Mouse (Mus musculus) brown adipose tissue, adult 24 weeks (tissue): Measurements from ENCODE around the gene Hdac7. TPM values are rescaled to one million over a fixed set of nuclear protein-coding genes. Genes with fewer than 3 reads are reported as not detected.
A peak's percentile ranks its signal among the peaks of the same experiment; 100 is the strongest.

Source experiments
- H3K27ac ChIP-seq: fragments of 200-500 bp; replicated peaks from 2 replicates; pipeline ENCODE4 v1.5.1; 2012; ENCODE audit warnings: low read depth, mild to moderate bottlenecking, low read length
- H3K4me1 ChIP-seq: fragments of 200-500 bp; 2 replicates; pipeline ENCODE4 v1.6.1; 2012; ENCODE audit warnings: low read length, mixed read lengths; ENCODE audit not compliant: control insufficient read depth, insufficient read depth, insufficient read length
- H3K4me3 ChIP-seq: fragments of 200-500 bp; 2 replicates; pipeline ENCODE4 v1.5.1; 2012; ENCODE audit warnings: low read depth, mild to moderate bottlenecking, low read length, moderate library complexity; ENCODE audit not compliant: insufficient read depth
- polyA plus RNA-seq: library from polyadenylated mRNA; stranded (reverse); fragments of >200 nt; gene quantifications from 2 replicates; pipeline ENCODE4 v1.2.4, GENCODE M21; 2012; ENCODE audit not compliant: missing spikeins, insufficient read depth, insufficient read length

Gene Hdac7
- polyA plus RNA-seq, 1 experiment, result 10.2 TPM

DNA sequence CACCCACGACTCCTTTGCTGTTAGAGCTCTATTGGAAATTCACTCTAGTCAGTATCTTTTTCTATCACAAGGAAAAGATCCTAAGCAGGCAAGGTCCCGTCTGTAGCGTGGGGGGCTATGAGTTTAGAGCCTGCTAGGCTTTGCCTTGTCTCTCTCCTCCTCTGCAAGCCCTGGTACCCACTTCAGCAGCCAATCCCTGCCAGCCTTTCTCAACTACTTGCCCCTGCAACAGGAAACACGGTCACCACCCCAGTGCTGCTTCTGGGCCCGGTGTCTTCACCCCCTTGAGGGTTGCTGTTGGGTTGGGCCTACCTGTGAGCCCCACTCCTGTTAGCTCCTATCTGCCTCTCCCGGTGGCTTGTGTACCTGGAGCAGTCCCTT, 22.3 kb downstream of the Hdac7 start:
- H3K27ac ChIP-seq, result peak overlapping the region; percentile 75; the same call in 1 of the 2 replicates
- H3K4me1 ChIP-seq, result peaks cover 50% of the 10 kb centered on the region
- H3K4me3 ChIP-seq, result no peak overlapping the region; the same call in 1 of the 2 replicates

GRCm38 (mm10) chr15:97821321-97821982, 22.9 kb downstream of the Hdac7 start:
- Histone ChIP-seq H3K4me1 (peaks cover 47% of the 10 kb centered on the region), H3K4me3 (peak overlapping the region; percentile 37; the same call in 1 of the 2 replicates), H3K27ac (peak overlapping the region; percentile 75)

GRCm38 (mm10) chr15:97819937-97820336, 24.4 kb downstream of the Hdac7 start:
- no peak overlapping the region for H3K27ac ChIP-seq
- no peak overlapping the region for H3K4me3 ChIP-seq
- H3K4me1 ChIP-seq, result peaks cover 49% of the 10 kb centered on the region

DNA sequence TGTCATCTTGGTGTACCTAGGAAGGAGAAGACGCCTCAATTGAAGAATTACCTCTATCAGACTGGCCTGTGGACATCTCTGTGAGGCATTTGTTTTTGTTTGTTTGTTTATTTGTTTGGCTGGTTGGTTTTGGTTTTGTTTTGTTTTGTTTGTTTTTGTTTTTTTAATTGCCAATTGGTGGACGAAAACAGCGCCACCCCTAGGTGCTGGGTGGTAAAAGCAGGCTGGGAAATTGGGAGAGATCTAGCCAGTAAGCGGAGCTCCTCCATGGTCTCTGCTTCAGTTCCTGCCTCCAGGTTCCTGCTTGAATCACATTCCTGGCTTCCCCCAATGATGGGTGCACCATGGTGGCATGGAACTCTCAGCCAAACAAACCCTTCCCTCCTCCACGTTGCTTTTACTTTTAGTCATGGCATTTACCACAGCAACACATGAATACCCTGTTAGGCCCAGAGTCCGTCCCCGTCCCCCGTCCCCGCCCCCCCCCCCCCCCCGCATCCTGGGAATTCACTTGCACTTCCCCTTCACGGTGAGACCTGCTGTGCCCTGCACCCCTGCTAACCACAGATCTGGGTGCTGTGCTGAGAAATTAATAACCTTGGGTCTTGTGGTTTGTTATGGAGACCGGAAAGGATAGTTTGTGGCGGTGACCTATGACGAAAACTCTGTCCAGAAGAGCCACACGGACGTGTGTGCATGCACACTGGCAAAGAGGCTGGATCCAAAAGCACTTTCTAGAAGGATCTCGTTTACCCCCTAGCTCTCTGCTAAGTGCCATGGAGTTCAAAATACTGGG, 27.9 kb downstream of the Hdac7 start:
- Histone ChIP-seq H3K4me1 (peaks cover 47% of the 10 kb centered on the region), H3K4me3 (no peak overlapping the region), H3K27ac (no peak overlapping the region; the same call in 1 of the 2 replicates)

DNA sequence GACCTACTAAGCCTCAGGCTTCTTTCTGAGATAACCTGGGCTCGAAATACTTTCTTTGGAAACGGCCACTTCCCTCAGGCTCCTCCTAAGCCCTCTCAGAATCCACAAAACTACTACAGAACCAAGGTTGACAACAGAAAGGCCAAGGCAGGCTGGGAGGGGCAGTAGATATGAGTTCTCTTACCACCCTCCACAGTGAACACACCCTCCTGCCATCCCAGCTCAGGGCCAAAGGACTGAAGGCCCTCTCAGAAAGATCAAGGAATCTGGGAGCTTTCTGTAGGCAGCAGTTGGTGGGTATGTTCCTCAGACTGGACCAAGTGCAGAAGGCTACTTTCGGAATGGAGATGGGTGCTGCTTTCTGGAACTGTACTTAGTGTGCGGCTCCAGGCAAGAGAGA, 29.0 kb downstream of the Hdac7 start:
- Histone ChIP-seq H3K4me3 (no peak overlapping the region), H3K4me1 (peaks cover 41% of the 10 kb centered on the region), H3K27ac (no peak overlapping the region)

DNA sequence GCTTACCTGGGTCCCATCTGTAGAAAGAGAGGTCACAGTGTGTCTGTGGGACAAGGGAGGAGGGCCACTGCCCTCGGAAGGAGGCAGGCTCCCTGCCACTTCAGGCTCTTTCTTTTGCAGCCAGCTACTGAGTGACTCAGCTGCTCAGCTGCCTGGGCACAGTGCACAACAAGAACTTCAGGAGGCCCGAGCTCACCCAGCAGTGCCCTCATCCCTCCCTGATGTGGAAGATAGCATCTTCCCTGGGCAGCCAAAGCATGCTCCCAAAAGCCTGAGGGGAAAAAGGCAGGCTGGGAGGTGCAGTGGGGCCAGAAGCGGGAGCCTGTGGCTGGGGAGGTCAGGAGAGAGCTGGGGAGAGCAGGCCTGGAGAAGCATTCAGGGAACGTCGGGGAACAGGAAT, 29.6 kb downstream of the Hdac7 start:
- H3K4me3 ChIP-seq, result no peak overlapping the region
- peaks cover 41% of the 10 kb centered on the region for H3K4me1 ChIP-seq
- no peak overlapping the region; the same call in 1 of the 2 replicates for H3K27ac ChIP-seq

- H3K27ac ChIP-seq, result peak overlapping the region; percentile 38; the same call in 1 of the 2 replicates
- H3K4me3 ChIP-seq, result no peak overlapping the region
- peaks cover 43% of the 10 kb centered on the region for H3K4me1 ChIP-seq
Observed at GRCm38 (mm10) chr15:97813452-97814204, 30.7 kb downstream of the Hdac7 start.

DNA sequence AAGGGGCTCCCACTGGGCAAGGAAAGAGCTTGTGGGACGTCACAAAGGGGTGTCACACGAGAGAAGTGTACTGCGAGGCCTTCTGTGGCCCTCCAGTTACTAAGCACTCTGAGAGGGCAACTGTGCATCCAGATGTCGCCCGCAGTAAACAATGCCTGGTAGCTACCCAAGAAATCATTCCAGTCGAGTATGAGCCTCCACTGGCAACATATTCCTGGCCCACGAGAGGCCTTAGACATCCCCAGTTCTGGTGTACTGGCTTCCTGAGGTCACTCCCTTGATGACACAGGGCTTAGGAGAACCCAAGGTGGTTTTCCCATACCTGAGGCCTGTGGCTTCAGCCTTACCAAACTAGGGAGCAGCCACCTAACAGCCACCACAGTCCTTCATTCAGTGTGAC, 31.4 kb downstream of the Hdac7 start:
- Histone ChIP-seq H3K4me3 (no peak overlapping the region), H3K4me1 (peaks cover 40% of the 10 kb centered on the region), H3K27ac (0 out of 2 replicates have a peak overlapping the region, but pooled peaks have one; percentile 38)

GRCm38 (mm10) chr15:97812126-97812525, 32.2 kb downstream of the Hdac7 start:
- Histone ChIP-seq H3K27ac (no peak overlapping the region), H3K4me3 (no peak overlapping the region)

DNA sequence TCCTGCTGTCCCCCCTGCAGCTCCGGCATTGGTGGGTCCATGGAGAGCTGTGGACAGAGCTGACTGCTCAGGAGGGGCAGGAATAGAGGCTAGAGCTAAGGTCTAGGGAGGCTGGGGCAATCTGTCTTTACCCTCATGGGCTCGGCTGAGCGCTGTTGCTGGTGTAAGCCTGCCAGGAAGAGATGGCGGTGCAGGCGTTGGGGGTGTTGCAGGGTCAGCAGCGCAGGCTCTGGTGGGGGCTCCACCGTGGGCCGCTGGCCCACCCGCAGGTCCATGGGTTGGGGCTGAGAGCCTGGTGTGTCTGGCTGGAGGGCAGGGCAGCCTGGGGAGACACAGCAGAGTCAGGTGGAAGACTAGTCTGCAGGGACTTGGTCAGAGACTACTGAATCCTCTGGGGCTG, 33.0 kb downstream of the Hdac7 start:
- Histone ChIP-seq H3K4me3 (no peak overlapping the region), H3K4me1 (peaks cover 36% of the 10 kb centered on the region), H3K27ac (no peak overlapping the region)

More at GRCm38 (mm10) chr15:97812126-97812525, 32.2 kb downstream of the Hdac7 start:
- peaks cover 36% of the 10 kb centered on the region for H3K4me1 ChIP-seq

- Histone ChIP-seq H3K4me3 (no peak overlapping the region), H3K4me1 (peaks cover 34% of the 10 kb centered on the region), H3K27ac (no peak overlapping the region)
Observed at GRCm38 (mm10) chr15:97810399-97810798, 33.9 kb downstream of the Hdac7 start.

GRCm38 (mm10) chr15:97809942-97810341, 34.4 kb downstream of the Hdac7 start:
- Histone ChIP-seq H3K27ac (no peak overlapping the region), H3K4me3 (no peak overlapping the region), H3K4me1 (peaks cover 30% of the 10 kb centered on the region)

DNA sequence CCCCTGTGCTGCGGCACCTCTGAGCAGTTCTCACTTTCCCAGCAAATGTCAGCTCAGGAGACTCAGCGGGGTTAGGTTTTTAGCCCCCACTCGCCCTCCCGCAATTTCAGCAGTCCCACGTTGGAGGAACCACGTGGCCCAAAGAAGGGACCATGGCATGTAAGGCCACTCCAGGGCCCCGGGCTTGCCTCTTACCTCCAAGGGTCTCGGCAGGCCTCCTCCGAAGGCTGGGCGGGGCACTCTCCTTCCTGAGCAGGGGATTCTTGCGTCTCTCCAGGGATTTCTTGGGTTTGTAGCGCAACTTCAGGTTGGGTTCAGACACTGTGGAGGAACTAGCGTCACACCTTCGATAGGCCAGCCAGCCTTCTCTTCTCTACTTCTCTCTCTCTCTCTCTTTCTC, 35.1 kb downstream of the Hdac7 start:
- Histone ChIP-seq H3K27ac (no peak overlapping the region), H3K4me3 (no peak overlapping the region), H3K4me1 (peaks cover 22% of the 10 kb centered on the region)

- Histone ChIP-seq H3K27ac (no peak overlapping the region), H3K4me1 (peaks cover 18% of the 10 kb centered on the region), H3K4me3 (no peak overlapping the region)
Observed at GRCm38 (mm10) chr15:97808532-97808931, 35.8 kb downstream of the Hdac7 start.

DNA sequence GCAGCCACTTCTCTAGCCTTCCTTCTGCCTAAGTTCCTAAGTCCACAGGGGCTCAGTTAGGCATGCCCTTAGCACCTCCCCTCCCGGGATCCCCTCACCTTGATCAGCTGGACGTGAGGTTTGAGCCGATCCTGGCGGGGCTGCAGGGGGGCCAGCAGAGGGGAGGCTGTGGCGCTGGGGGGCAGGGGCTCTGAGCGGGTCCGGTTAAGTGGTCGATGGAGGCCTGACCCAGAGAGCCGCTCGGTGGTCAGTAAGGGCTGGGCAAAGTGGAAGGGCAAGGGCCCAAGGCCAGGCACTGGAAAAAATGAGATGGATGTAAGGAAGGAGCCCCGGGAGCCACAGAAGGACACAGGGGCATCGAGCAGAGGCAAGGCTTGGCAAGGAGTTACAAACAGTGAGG, 36.4 kb downstream of the Hdac7 start:
- H3K27ac ChIP-seq, result no peak overlapping the region
- H3K4me1 ChIP-seq, result peaks cover 11% of the 10 kb centered on the region
- H3K4me3 ChIP-seq, result no peak overlapping the region
